Mouse (Mus musculus) olfactory bulb, adult 2 months (tissue): Measurements from ENCODE around the gene Ell3.

Source experiments
- CTCF ChIP-seq: fragments of 200-500 bp; IDR thresholded peaks from 2 replicates; pipeline ENCODE4 v1.5.1; 2012; ENCODE audit warnings: low read depth, mild to moderate bottlenecking, low read length, moderate library complexity; ENCODE audit not compliant: insufficient read depth
- POLR2A ChIP-seq: fragments of 200-500 bp; IDR thresholded peaks from 2 replicates; pipeline ENCODE4 v1.6.1; 2012; ENCODE audit warnings: mild to moderate bottlenecking, low read depth, low read length, moderate library complexity; ENCODE audit not compliant: insufficient read depth

DNA sequence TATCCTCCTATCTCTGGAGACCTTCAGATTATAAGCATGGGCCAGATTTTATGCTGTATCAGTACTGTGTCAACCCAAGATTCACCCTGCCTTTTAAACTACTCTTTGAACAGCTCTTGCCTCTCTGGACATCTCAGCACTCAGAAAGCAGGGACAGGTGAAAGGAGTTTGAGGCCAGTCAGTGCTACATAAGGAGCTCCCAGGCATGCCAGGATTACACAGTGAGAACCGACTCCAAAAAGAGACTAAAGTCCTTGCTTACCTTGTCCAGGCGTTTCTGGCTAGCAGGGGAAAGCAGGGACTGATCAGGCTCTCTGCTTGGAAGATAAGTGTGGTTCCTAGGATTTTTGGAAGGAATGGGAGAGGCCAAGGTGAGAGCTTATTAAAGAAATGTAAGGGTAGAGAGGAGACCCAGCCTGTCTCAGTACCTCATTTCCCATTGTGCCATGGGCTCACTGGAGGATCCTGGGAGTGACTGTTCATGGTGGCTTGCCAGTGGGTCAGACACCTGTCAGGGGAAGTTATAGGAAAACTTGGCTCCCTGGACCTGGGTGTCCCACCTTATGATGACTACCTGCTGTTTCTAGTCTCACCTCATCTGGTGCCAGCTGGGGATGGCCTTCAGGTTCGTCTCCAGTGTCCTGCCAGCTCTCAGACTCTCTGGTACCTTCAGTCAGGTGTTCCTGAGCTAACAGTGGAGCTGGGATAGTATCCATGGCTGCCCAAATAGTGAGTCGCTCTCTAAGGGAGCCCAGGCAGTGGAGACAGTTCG, 3.1 kb downstream of the Ell3 start:
- no peak for TF ChIP-seq CTCF
- no peak for TF ChIP-seq POLR2A
